Mouse (Mus musculus): ENCODE data around the gene Tmc3.

Gene Tmc3

DNA sequence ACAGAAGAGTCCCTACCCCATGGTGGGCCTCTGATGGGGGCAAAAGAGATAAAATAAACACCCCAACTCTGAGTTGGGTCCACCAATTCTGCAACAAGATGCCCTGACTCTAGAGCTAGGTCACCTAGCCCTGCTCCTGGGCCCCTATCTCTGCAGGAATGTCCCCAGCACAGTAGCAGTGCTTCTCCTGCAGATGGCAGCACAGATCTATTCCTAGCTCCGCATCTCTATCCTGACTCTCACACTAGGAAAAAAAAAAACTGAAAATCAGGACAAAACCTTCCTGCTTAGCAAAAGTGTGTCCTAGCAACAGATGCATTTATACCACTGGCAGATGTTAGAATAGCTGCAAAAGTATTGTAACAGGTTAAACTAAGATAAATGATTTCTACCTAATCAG lies 84.0 kb downstream of the Tmc3 start:
- DNase-seq (ENCODE audit: low spot score in 2 of 2) = peak; percentile 73 to 82

DNA sequence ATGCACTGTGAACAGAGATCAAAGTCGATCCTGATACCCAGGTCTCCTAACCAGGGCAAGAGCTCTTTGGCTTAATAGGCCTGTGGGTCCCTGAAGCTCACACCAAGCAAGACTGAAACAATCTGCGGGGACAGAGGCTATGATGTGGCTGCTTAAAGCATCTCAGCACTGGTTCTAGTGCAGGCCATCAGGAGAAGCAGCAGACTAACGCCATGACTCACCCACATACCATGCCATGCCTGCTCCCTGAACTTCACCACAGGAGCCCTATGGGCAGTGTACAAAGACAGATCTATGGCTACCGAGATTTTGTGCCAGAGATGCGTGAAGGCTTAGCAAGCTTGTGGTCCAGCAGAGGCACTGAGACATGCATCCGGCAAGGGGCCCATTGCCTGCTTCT lies 86.8 kb downstream of the Tmc3 start:
- DNase-seq (ENCODE audit: low spot score in 2 of 2) = peak in 1 of 2 experiments; percentile 5
